Mouse (Mus musculus) midbrain, embryonic 12.5 days (tissue): ENCODE measurements around the gene Gm17542. TPM values are rescaled to one million over a fixed set of nuclear protein-coding genes. Genes with fewer than 3 reads are reported as not detected.

ENCODE experiments used
- ATAC-seq: fragments of 200-750 bp; cut with Nextera tagmentation; 2 replicates; pipeline ENCODE4 v1.8.0; 2017; ENCODE audit warnings: low read depth, moderate TSS enrichment, moderate library complexity; ENCODE audit not compliant: low FRiP score
- H3K27ac ChIP-seq: fragments of 300-500 bp; sonication (generic); replicated peaks from 2 replicates; pipeline ENCODE4 v1.5.1; 2016; ENCODE audit warnings: mild to moderate bottlenecking
- H3K27me3 ChIP-seq: fragments of 300-500 bp; sonication (generic); 2 replicates; pipeline ENCODE4 v1.6.1; 2016; ENCODE audit warnings: mild to moderate bottlenecking
- H3K36me3 ChIP-seq: fragments of 300-500 bp; sonication (generic); 2 replicates; pipeline ENCODE4 v1.6.1; 2016
- H3K4me1 ChIP-seq: fragments of 300-500 bp; sonication (generic); 2 replicates; pipeline ENCODE4 v1.6.1; 2016
- H3K4me2 ChIP-seq: fragments of 300-500 bp; sonication (generic); replicated peaks from 2 replicates; pipeline ENCODE4 v1.6.1; 2016; ENCODE audit warnings: mild to moderate bottlenecking, moderate library complexity
- H3K4me3 ChIP-seq: fragments of 300-500 bp; sonication (generic); 2 replicates; pipeline ENCODE4 v1.5.1; 2016; ENCODE audit warnings: mild to moderate bottlenecking
- H3K9ac ChIP-seq: fragments of 300-500 bp; sonication (generic); replicated peaks from 2 replicates; pipeline ENCODE4 v1.6.1; 2016; ENCODE audit warnings: mild to moderate bottlenecking, moderate library complexity
- H3K9me3 ChIP-seq: fragments of 300-500 bp; sonication (generic); 2 replicates; pipeline ENCODE4 v1.6.1; 2016; ENCODE audit warnings: mild to moderate bottlenecking
- whole genome bisulfite sequencing: fragments of 180-500 bp; shearing (Covaris S2); methylation state at CpG from one replicate; pipeline ENCODE4 v1.1.7; 2016; 5-methylcytosine and 5-hydroxymethylcytosine counted together
- polyA plus RNA-seq: library from polyadenylated mRNA; unstranded; fragments of >200 nt; fragmentation: Nextera tagmentation; extraction: Ambion mirVana; gene quantifications from 2 replicates; pipeline ENCODE4 v1.2.1, GENCODE M21; 2016

Gm17542 gene
- polyA plus RNA-seq, 1 experiment from 2014 or later: not detected

DNA sequence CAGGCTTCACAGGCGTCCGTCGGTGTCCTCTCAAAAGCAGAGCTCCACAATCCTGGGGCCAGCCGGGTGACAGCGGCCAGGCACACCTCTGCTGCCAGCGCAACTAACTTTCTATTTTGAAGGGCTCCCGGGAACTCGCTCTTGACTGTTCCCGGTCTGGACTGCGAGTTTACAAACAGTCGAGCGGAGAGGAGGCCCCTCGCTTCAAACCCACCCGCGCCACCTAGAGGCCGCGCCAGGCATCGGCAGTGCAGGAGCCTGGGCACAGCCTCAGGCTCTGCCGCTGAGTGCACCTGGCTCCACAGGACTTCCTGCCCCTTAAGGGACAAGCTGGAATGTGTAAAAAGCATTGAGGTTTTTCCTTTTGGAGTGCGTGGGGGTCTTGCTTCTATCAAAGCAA is 42.5 kb downstream of the Gm17542 start, which contains the start of gene Edar:
Edar (minus strand) TSS at position 122 of the 400 bp plus-strand sequence.
- Histone ChIP-seq H3K4me3 (peak within 1 kb of the TSS; percentile 28), H3K9me3 (no peaks in the 10 kb centered on the region), H3K4me1 (peaks cover 23% of the 10 kb centered on the region), H3K27me3 (peaks cover 15% of the 10 kb centered on the region; the same call in 1 of the 2 replicates), H3K4me2 (peak within 1 kb of the TSS; percentile 51), H3K9ac (no peak within 1 kb of the TSS), H3K27ac (no peak within 1 kb of the TSS), H3K36me3 (no peaks in the 10 kb centered on the region)
- 4% methylated on average over 20 of the region's 20 CpGs for WGBS
- ATAC-seq: peak; percentile 73

GRCm38 (mm10) chr10:58673278-58674061 is 44.5 kb downstream of the Gm17542 start:
- Histone ChIP-seq H3K9me3 (no peaks in the 10 kb centered on the region), H3K27ac (peak overlapping the region; percentile 66), H3K36me3 (no peaks in the 10 kb centered on the region), H3K9ac (no peak overlapping the region), H3K4me2 (peak overlapping the region; percentile 29), H3K27me3 (peaks cover 15% of the 10 kb centered on the region; the same call in 1 of the 2 replicates), H3K4me1 (peaks cover 23% of the 10 kb centered on the region), H3K4me3 (no peak overlapping the region)
- peak; percentile 81 for ATAC-seq
- 29% methylated on average over 15 of the region's 15 CpGs for WGBS

GRCm38 (mm10) chr10:58672557-58673277 is 45.3 kb downstream of the Gm17542 start:
- H3K9me3 ChIP-seq: no peaks in the 10 kb centered on the region
- 30% methylated on average over 10 of the region's 10 CpGs for WGBS
- H3K27ac ChIP-seq: peak overlapping the region; percentile 66
- peaks cover 23% of the 10 kb centered on the region for H3K4me1 ChIP-seq
- H3K9ac ChIP-seq: no peak overlapping the region
- peak; percentile 77 for ATAC-seq
- H3K27me3 ChIP-seq: peaks cover 15% of the 10 kb centered on the region; the same call in 1 of the 2 replicates
- H3K36me3 ChIP-seq: no peaks in the 10 kb centered on the region
- H3K4me2 ChIP-seq: peak overlapping the region; percentile 29; the same call in 1 of the 2 replicates
- H3K4me3 ChIP-seq: no peak overlapping the region

DNA sequence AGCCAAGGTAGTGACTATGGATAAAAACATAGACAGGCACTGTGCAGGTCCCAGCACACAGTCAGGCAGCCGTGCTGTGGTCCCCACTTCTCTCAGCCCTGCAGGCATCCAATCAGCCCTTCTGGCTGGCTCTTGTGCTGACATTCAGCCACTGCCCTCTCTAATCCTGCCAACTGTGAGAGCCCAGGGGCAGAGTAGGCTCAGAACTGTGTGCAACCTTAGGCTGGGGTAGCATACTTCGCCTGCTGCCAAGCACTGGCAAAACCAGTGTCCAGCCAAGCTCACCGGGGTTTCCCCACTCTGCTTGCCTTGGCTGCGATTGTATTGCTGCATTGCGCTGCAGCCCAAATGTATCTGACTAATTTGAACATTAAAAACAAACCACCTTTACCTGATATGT is 54.1 kb downstream of the Gm17542 start:
- Histone ChIP-seq H3K9ac (no peak overlapping the region), H3K27ac (no peak overlapping the region), H3K4me2 (no peak overlapping the region), H3K4me1 (no peaks in the 10 kb centered on the region), H3K4me3 (no peak overlapping the region), H3K27me3 (no peaks in the 10 kb centered on the region), H3K9me3 (no peaks in the 10 kb centered on the region), H3K36me3 (no peaks in the 10 kb centered on the region)
- WGBS: 87% methylated on average over 5 of the region's 5 CpGs
- ATAC-seq: no peak

Other genes starting within 250 kb of the Gm17542 start
- gene Ccdc138, start 220.3 kb downstream of the Gm17542 start, polyA plus RNA-seq: 15.3 and 15.4 TPM in 2 replicates
- 0.33 and 0.34 TPM in 2 replicates for gene Edar, start 42.6 kb downstream of the Gm17542 start, polyA plus RNA-seq
- gene Sh3rf3, start 95.1 kb upstream of the Gm17542 start, polyA plus RNA-seq: 0.97 and 1.7 TPM in 2 replicates